Mouse (Mus musculus): ENCODE data around the gene Fundc2. TPM values are rescaled to one million over a fixed set of nuclear protein-coding genes. Genes with fewer than 3 reads are reported as not detected.

Gene Fundc2
- 90.7 and 97.9 TPM in 2 replicates for total RNA-seq (2017)

DNA sequence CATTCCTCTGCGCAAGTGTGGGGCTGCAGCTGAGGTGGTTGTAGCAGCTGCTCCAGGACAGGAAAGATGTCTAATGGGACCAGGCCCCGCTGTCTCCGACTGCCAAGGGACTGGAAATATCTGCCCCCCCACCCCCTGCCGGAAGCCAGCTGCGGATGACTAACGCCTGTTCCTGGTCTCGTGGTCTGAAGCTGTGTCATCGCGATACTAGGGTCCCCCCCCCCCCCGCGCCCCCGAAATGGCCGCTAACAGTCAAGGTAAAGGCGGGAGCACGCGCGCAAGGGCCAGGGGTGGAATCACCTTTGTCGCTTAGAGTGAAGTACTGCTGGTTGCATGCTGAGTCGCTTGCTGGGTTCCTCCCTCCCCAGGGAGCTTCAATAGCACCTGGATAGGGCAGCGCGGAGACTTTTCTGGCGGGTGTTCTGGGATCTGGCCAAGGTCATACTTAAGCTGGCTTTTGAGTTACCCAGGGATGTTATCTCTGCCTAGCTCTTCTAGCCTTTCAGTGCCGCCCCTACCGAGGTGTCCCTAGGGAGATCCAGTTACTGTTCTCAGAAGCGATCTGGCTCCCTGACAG lies at the start of gene Fundc2, which contains the start of gene F8:
TSS of gene Fundc2 (plus strand) at position 205 of the 577 bp plus-strand sequence.
TSS of gene F8 (minus strand) at position 421 of the 577 bp plus-strand sequence.
- ATAC-seq (replicated peaks in 1 of 2; ENCODE audit: insufficient read depth in 1 of 2, low FRiP score in 2 of 2, low TSS enrichment in 1 of 2, low read depth in 1 of 2, poor library complexity in 2 of 2, severe bottlenecking in 2 of 2), result peak; percentile 95 to 98

DNA sequence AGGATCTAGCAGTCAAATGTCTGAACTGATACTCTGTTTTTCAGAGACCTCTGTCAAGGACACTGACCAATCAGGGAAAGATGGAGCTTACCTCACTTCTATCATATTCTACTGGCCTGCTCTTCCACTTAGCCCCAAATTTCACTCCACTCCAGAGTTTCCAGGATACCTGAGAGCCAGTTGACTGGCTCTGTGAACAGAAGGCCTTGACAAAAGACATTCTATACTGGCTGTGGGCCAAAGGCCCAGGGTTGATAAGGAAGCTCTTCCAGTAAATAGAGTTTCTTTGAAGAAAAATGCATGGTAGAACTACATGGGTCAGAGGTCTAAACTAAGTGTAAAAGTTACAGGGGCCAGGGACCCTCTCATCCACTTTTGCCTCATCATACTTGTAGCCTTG lies 12.0 kb upstream of the Fundc2 start:
- ATAC-seq (replicated peaks in 1 of 2; ENCODE audit: insufficient read depth in 1 of 2, low FRiP score in 2 of 2, low TSS enrichment in 1 of 2, low read depth in 1 of 2, poor library complexity in 2 of 2, severe bottlenecking in 2 of 2), result no peak

DNA sequence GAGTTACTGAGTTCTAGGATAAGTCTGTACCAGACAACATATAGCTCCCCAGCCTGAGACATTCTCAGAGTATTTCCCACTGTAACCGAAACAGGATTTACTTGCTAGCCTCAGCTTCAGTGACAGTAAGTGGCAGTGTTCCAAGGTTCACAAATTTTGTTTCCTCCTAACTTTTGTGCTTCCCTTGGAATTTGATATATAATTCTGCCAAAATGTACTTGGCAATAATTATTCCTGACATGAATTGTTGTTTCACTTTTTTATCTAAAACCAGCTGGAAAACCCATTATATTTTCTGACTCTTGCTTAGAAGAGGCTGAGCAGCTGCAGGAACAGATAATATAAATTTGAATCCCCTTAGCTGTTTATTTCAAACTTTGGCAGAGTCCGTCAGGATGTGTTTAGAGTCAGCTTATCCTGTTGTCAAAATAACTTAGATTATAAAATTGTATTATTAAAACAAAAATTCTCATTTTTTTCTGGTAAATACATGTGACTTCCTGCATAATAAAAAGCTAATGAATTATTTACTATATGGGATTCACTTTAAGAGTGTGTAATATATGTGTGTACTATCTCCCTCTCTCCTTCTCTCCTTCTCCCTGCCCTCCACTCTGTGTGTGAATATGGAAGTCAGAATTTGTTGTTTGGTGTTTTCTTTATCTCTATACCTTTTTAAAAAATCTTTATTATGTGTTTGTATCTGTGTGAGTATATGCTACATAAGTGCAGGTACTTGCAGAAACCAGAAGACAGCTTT lies 9.4 kb upstream of the Fundc2 start:
- ATAC-seq (replicated peaks in 1 of 2; ENCODE audit: insufficient read depth in 1 of 2, low FRiP score in 2 of 2, low TSS enrichment in 1 of 2, low read depth in 1 of 2, poor library complexity in 2 of 2, severe bottlenecking in 2 of 2), result no peak

DNA sequence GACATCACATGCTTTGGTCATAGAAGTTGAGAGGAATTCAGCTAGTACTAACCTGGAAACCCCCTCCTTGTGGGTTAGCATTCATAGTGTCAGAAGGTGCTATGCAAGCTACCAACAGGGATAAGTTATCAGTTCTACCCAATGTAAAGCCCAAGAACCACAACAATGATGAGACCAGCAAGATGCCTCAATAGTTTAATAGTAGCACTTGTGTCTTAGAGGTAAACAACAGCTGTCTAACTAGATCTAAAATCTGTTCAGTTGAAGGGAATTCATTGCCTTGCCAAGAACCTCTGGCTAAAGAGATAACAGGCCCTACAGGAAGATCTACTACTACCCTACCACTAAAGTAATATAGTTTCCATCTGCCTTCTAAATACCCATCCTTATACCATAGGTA lies 5.4 kb upstream of the Fundc2 start:
- no peak for ATAC-seq (replicated peaks in 1 of 2; ENCODE audit: insufficient read depth in 1 of 2, low FRiP score in 2 of 2, low TSS enrichment in 1 of 2, low read depth in 1 of 2, poor library complexity in 2 of 2, severe bottlenecking in 2 of 2)

DNA sequence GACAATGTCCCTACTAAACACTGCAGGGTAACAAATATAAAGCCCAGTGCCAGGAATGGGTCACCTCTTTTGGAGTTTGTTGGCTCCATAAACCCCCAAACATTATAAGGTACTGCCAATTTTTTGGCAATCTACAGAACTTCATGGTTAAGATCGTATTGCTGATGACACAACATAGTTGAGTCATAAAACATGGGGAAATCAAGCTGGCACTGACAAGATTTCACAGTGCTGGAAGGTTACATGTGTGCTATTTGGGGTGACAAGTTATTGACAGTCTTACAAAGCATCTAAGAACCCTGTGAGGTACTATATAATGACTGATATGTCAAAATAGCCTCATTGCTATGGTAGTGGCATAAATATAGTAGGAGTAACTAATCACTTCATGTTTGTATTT lies 1.0 kb upstream of the Fundc2 start:
- ATAC-seq (replicated peaks in 1 of 2; ENCODE audit: insufficient read depth in 1 of 2, low FRiP score in 2 of 2, low TSS enrichment in 1 of 2, low read depth in 1 of 2, poor library complexity in 2 of 2, severe bottlenecking in 2 of 2), result no peak

DNA sequence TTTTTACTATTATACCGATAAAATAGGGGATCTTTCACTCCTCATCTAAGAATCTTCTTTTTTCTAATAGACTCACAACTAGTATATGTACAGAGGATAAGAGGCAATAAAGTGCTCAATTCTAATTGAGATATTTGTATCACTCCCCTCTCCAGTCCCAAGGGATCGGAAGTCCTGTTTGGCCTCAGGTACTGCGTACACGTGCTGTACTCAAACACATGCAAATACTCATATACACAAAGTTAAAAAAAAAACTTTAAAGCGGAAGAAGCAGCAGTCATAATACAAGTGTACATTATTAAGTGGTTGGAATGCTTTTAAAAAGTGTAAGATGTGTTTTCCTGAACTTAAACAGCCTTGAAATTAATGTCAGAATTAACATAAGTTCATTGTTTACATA lies 500 bp upstream of the Fundc2 start:
- no peak for ATAC-seq (replicated peaks in 1 of 2; ENCODE audit: insufficient read depth in 1 of 2, low FRiP score in 2 of 2, low TSS enrichment in 1 of 2, low read depth in 1 of 2, poor library complexity in 2 of 2, severe bottlenecking in 2 of 2)

GRCm38 (mm10) chrX:75399471-75399870 lies 17.3 kb downstream of the Fundc2 start:
- no peak for ATAC-seq (replicated peaks in 1 of 2; ENCODE audit: insufficient read depth in 1 of 2, low FRiP score in 2 of 2, low TSS enrichment in 1 of 2, low read depth in 1 of 2, poor library complexity in 2 of 2, severe bottlenecking in 2 of 2)

GRCm38 (mm10) chrX:75402668-75403067 lies 20.5 kb downstream of the Fundc2 start:
- ATAC-seq (replicated peaks in 1 of 2; ENCODE audit: insufficient read depth in 1 of 2, low FRiP score in 2 of 2, low TSS enrichment in 1 of 2, low read depth in 1 of 2, poor library complexity in 2 of 2, severe bottlenecking in 2 of 2), result peak; percentile 46 to 62

GRCm38 (mm10) chrX:75403350-75403749 lies 21.2 kb downstream of the Fundc2 start:
- no peak for ATAC-seq (replicated peaks in 1 of 2; ENCODE audit: insufficient read depth in 1 of 2, low FRiP score in 2 of 2, low TSS enrichment in 1 of 2, low read depth in 1 of 2, poor library complexity in 2 of 2, severe bottlenecking in 2 of 2)

- no peak for ATAC-seq (replicated peaks in 1 of 2; ENCODE audit: insufficient read depth in 1 of 2, low FRiP score in 2 of 2, low TSS enrichment in 1 of 2, low read depth in 1 of 2, poor library complexity in 2 of 2, severe bottlenecking in 2 of 2)
Measured at GRCm38 (mm10) chrX:75409711-75410110, 27.5 kb downstream of the Fundc2 start.

GRCm38 (mm10) chrX:75415936-75416785 lies 34.0 kb downstream of the Fundc2 start, which contains the start of the genes Cmc4, Mtcp1 and Brcc3:
TSS of gene Cmc4 (minus strand) at chrX:75416584.
TSS of gene Mtcp1 (minus strand) at chrX:75416588.
TSS of gene Brcc3 (plus strand) at chrX:75416628.
- peak; percentile 100 for ATAC-seq (replicated peaks in 1 of 2; ENCODE audit: insufficient read depth in 1 of 2, low FRiP score in 2 of 2, low TSS enrichment in 1 of 2, low read depth in 1 of 2, poor library complexity in 2 of 2, severe bottlenecking in 2 of 2)

Other genes with a start within 250 kb of the Fundc2 start
- gene Smim9, start 218.6 kb upstream of the Fundc2 start, total RNA-seq (2017), result not detected in 2 replicates
- gene F8, start 216 bp downstream of the Fundc2 start, total RNA-seq (2017), result 0.88 and 1.3 TPM in 2 replicates
- 9.0 and 12.9 TPM in 2 replicates for gene Cmc4, start 34.2 kb downstream of the Fundc2 start, total RNA-seq (2017)
- 16.6 and 19.1 TPM in 2 replicates for gene Mtcp1, start 34.2 kb downstream of the Fundc2 start, total RNA-seq (2017)
- gene Brcc3, start 34.2 kb downstream of the Fundc2 start, total RNA-seq (2017), result 32.9 and 35.0 TPM in 2 replicates
- gene Vbp1, start 131.9 kb downstream of the Fundc2 start, total RNA-seq (2017), result 160 and 185 TPM in 2 replicates
- 0.05 and 0.44 TPM in 2 replicates for gene Rab39b, start 195.8 kb downstream of the Fundc2 start, total RNA-seq (2017)